Mouse (Mus musculus) hindbrain, postnatal 0 days (tissue): ENCODE measurements around the gene Nhlrc2. TPM values are rescaled to one million over a fixed set of nuclear protein-coding genes. Genes with fewer than 3 reads are reported as not detected.

Experiments used
- ATAC-seq: fragments of 200-750 bp; cut with Nextera tagmentation; 2 replicates; pipeline ENCODE4 v1.8.0; 2017; ENCODE audit warnings: mild to moderate bottlenecking, moderate TSS enrichment, moderate library complexity
- DNase-seq: peaks from one replicate; pipeline ENCODE4 v3.0.0-alpha.2; 2015; ENCODE audit warnings: low spot score
- H3K27ac ChIP-seq: fragments of 300-500 bp; sonication (generic); 2 replicates; pipeline ENCODE4 v1.5.1; 2014; ENCODE audit warnings: mild to moderate bottlenecking
- H3K27me3 ChIP-seq: fragments of 300-500 bp; sonication (generic); 2 replicates; pipeline ENCODE4 v1.6.1; 2014; ENCODE audit warnings: low read length, mixed read lengths; ENCODE audit not compliant: insufficient read depth
- H3K36me3 ChIP-seq: fragments of 300-500 bp; sonication (generic); 2 replicates; pipeline ENCODE4 v1.6.1; 2014; ENCODE audit warnings: low read length, mixed read lengths; ENCODE audit not compliant: insufficient read depth
- H3K4me1 ChIP-seq: fragments of 300-500 bp; sonication (generic); 2 replicates; pipeline ENCODE4 v1.6.1; 2014; ENCODE audit warnings: antibody characterized with exemption, low read length, mixed read lengths; ENCODE audit not compliant: insufficient read depth
- H3K4me2 ChIP-seq: fragments of 300-500 bp; sonication (generic); 2 replicates; pipeline ENCODE4 v1.6.1; 2014; ENCODE audit warnings: low read depth, mild to moderate bottlenecking, low read length, moderate library complexity, mixed read lengths
- H3K4me3 ChIP-seq: fragments of 300-500 bp; sonication (generic); 2 replicates; pipeline ENCODE4 v1.5.1; 2014; ENCODE audit warnings: low read length
- H3K9ac ChIP-seq: fragments of 300-500 bp; sonication (generic); replicated peaks from 2 replicates; pipeline ENCODE4 v1.6.1; 2014; ENCODE audit warnings: mild to moderate bottlenecking, low read length, moderate library complexity, mixed read lengths
- H3K9me3 ChIP-seq: fragments of 300-500 bp; sonication (generic); 2 replicates; pipeline ENCODE4 v1.6.1; 2016; ENCODE audit warnings: low read length, mixed read lengths
- CTCF ChIP-seq: IDR thresholded peaks from 2 replicates; pipeline ENCODE4 v1.5.1; 2016; ENCODE audit warnings: antibody characterized with exemption, control low read depth, low read depth
- WGBS: fragments of 180-500 bp; shearing (Covaris S2); extraction: QIAGEN DNeasy Blood & Tissue Kit; methylation state at CpG from one replicate; pipeline ENCODE4 v1.1.7; 2014; 5-methylcytosine and 5-hydroxymethylcytosine counted together
- polyA plus RNA-seq: library from polyadenylated mRNA; unstranded; fragments of >200 nt; fragmentation: Nextera tagmentation; extraction: Ambion mirVana; gene quantifications from 2 replicates; pipeline ENCODE4 v1.2.1, GENCODE M21; 2015
- total RNA-seq: library from RNA; depleted of rRNA; stranded (reverse); fragments of >200 nt; gene quantifications from 2 replicates; pipeline ENCODE4 v1.2.3, GENCODE M21; 2014

The Nhlrc2 gene
- total and polyA plus RNA-seq, 2 experiments from 2014 or later: 7.9 to 11.7 TPM

DNA sequence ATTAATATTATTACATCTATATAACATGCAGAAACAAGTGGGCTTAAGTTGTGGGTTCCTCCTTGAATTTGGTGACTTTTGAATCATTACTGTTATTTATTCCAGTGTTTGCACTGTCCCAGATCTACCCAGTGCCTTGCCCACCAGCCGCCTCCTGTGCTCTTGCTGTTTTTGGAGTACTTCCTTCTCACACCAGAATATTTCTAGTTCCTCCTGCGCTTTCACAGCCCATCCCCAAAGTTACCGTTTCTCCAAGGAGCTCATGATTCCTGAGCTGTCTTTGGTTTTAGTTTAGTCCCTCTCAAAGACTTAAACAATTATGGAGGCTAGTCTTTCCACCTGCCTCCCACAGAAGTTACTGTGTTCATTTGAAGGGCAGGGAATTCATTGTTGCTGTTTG, 15.4 kb downstream of the Nhlrc2 start:
- no peak overlapping the region for H3K4me2 ChIP-seq
- no peak overlapping the region for H3K9ac ChIP-seq
- no peak for TF ChIP-seq CTCF
- no peak overlapping the region for H3K27ac ChIP-seq
- ATAC-seq (no peak), DNase-seq (no peak)
- no peaks in the 10 kb centered on the region for H3K4me1 ChIP-seq
- WGBS: 93% methylated on average over 3 of the region's 3 CpGs
- H3K27me3 ChIP-seq: no peaks in the 10 kb centered on the region
- no peaks in the 10 kb centered on the region for H3K9me3 ChIP-seq
- no peak overlapping the region for H3K4me3 ChIP-seq
- no peaks in the 10 kb centered on the region for H3K36me3 ChIP-seq

DNA sequence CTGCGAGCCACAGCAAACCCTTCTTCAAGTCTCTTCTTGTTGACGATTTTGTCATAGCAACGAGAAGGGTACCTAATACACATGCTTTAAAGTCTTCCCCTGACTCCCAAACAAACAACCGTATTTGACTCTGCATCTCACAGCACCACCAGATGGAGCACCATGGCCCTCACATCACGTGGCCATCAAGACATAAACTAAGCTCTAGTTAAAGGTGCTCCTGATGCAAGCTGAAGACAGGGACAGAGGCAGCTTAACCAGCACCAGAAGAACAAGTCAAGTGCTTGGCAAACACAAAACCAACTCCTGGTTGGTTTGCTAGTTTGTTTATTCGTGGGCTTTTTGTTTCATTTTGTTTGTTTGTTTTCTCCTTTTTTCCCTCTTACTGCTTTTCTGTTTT, 17.3 kb downstream of the Nhlrc2 start:
- Histone ChIP-seq H3K36me3 (0 out of 2 replicates have a peak, but pooled peaks cover under 1% of the 10 kb centered on the region), H3K4me2 (no peak overlapping the region), H3K9me3 (no peaks in the 10 kb centered on the region), H3K27ac (no peak overlapping the region), H3K4me3 (no peak overlapping the region), H3K9ac (no peak overlapping the region), H3K4me1 (no peaks in the 10 kb centered on the region), H3K27me3 (no peaks in the 10 kb centered on the region)
- 60% methylated on average over 6 of the region's 6 CpGs for WGBS
- no peak for ATAC-seq
- peak; percentile 68 for TF ChIP-seq CTCF
- peak; percentile 50 for DNase-seq

DNA sequence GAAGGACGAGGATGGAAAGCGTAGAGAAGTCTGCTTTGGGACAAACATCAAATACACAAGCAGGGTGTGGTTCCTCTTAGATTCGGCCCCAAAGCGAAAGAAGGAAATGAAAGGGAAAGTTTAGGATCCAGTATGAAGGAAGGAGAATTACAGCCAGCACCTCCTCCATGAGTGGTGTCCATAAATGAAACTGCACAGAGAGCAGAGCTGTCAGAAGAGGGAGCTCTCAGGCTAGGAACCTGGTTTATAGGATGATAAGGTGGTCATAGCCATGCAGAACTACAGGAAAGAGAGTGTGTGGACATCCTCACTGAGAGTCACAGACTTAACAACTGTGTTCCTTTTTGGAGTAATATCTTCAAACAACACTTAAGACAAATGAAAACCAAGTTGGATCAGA, 18.0 kb downstream of the Nhlrc2 start:
- no peaks in the 10 kb centered on the region for H3K27me3 ChIP-seq
- H3K4me1 ChIP-seq: no peaks in the 10 kb centered on the region
- WGBS: 93% methylated on average over 4 of the region's 4 CpGs
- H3K9me3 ChIP-seq: no peaks in the 10 kb centered on the region
- peak; percentile 82 for TF ChIP-seq CTCF
- H3K9ac ChIP-seq: no peak overlapping the region
- H3K4me2 ChIP-seq: no peak overlapping the region
- no peak overlapping the region for H3K4me3 ChIP-seq
- DNase-seq (peak; percentile 76), ATAC-seq (no peak)
- H3K27ac ChIP-seq: no peak overlapping the region
- 0 out of 2 replicates have a peak, but pooled peaks cover 5% of the 10 kb centered on the region for H3K36me3 ChIP-seq

DNA sequence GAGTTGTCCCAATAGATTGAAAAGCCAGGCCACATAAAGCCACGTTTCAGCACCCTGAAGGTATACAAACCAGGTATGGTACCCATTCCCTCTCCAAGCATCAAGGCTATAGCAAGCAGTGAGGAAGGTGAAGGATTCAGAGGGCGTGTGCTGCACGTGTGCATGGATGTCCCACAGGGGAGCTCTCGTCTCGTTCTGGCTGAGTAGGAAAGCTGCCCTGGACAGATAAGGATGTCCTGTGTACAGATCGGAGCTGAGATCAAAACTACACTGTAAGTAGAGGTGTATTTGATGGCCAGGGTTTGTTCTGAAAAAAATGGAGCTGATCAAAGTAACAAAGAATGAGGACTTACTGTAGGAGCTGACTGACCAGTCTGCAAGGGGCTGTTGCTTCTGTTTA, 18.9 kb downstream of the Nhlrc2 start:
- Histone ChIP-seq H3K27ac (no peak overlapping the region), H3K4me1 (0 out of 2 replicates have a peak, but pooled peaks cover 4% of the 10 kb centered on the region), H3K36me3 (0 out of 2 replicates have a peak, but pooled peaks cover 5% of the 10 kb centered on the region), H3K4me3 (no peak overlapping the region), H3K27me3 (no peaks in the 10 kb centered on the region), H3K9me3 (no peaks in the 10 kb centered on the region), H3K4me2 (no peak overlapping the region), H3K9ac (no peak overlapping the region)
- ATAC-seq: no peak
- no peak for TF ChIP-seq CTCF
- 82% methylated on average over 6 of the region's 6 CpGs for WGBS
- no peak for DNase-seq

DNA sequence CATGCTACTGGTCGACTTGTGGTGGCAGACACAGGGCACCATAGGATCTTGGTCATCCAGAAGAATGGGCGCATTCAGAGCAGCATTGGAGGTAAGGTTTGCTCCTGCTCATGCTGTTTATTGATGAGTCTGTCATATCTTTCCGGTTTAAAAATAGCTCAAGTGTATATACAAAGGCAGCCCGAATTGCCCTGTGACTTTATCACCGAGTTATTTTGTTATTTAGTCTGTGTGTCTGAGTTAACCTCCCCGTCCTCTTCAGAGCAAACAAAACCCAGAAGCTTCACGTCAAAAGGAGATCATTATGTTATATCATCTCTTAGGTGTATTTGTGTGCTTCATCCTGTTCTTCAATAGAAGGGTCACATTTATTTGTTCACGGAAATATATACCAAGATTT, 22.7 kb downstream of the Nhlrc2 start:
- Histone ChIP-seq H3K36me3 (0 out of 2 replicates have a peak, but pooled peaks cover 5% of the 10 kb centered on the region), H3K9ac (no peak overlapping the region), H3K4me3 (no peak overlapping the region), H3K27ac (no peak overlapping the region), H3K27me3 (no peaks in the 10 kb centered on the region), H3K4me2 (no peak overlapping the region), H3K4me1 (0 out of 2 replicates have a peak, but pooled peaks cover 5% of the 10 kb centered on the region), H3K9me3 (no peaks in the 10 kb centered on the region)
- no peak for DNase-seq
- no peak for ATAC-seq
- TF ChIP-seq CTCF: no peak
- WGBS: 88% methylated on average over 8 of the region's 8 CpGs

DNA sequence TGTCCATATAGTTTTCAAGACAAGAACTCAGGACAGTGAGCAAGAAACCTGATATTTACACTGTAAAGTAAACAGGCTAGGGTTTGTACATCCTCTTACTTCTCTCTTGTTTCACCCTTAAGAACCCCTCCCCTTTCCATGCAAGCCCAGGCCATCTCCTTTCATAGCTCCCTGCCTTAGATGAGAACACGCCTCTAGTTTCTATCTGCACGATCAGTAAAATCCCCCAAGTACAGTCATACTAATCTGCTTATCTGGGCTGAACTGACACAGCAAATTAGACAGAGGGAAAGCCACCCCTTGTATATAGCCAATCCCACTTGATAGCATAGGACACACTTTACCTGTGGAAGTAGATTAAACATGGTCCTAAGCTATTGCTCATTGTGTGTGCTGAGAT, 23.2 kb downstream of the Nhlrc2 start:
- no peak overlapping the region for H3K4me2 ChIP-seq
- no peak overlapping the region for H3K27ac ChIP-seq
- TF ChIP-seq CTCF: no peak
- 0 out of 2 replicates have a peak, but pooled peaks cover 5% of the 10 kb centered on the region for H3K4me1 ChIP-seq
- H3K9me3 ChIP-seq: no peaks in the 10 kb centered on the region
- WGBS: 71% methylated on average over 2 of the region's 2 CpGs
- H3K36me3 ChIP-seq: 0 out of 2 replicates have a peak, but pooled peaks cover 5% of the 10 kb centered on the region
- DNase-seq (no peak), ATAC-seq (no peak)
- no peak overlapping the region for H3K9ac ChIP-seq
- no peaks in the 10 kb centered on the region for H3K27me3 ChIP-seq
- H3K4me3 ChIP-seq: no peak overlapping the region

DNA sequence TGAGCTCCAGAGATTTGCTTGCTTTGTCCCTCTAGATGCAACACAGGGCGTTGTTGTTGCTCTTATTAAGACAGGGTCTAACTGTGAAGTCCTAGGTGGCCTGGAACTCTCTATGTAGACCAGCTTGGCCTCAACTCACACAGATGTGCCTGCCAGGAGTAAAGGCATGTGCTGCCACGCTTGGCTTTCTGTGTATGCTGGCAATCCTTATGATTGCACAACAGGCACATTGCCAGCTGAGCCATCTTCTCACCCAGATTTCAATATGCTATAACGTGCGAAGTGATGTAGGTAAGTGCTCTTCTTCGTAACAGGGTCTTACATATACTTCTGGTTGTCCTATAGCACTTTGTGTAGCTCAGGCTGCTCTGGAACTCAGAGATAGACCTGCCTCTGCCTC, 23.9 kb downstream of the Nhlrc2 start:
- H3K27ac ChIP-seq: no peak overlapping the region
- no peaks in the 10 kb centered on the region for H3K9me3 ChIP-seq
- no peak overlapping the region for H3K4me2 ChIP-seq
- H3K4me3 ChIP-seq: no peak overlapping the region
- H3K27me3 ChIP-seq: no peaks in the 10 kb centered on the region
- peaks cover 5% of the 10 kb centered on the region; the same call in 1 of the 2 replicates for H3K36me3 ChIP-seq
- H3K9ac ChIP-seq: no peak overlapping the region
- ATAC-seq: no peak
- no peak for DNase-seq
- TF ChIP-seq CTCF: no peak
- 81% methylated on average over 5 of the region's 5 CpGs for WGBS
- 0 out of 2 replicates have a peak, but pooled peaks cover 5% of the 10 kb centered on the region for H3K4me1 ChIP-seq
